8 mouse cellular contexts compared by ENCODE assay signal in the genomic region with DNA sequence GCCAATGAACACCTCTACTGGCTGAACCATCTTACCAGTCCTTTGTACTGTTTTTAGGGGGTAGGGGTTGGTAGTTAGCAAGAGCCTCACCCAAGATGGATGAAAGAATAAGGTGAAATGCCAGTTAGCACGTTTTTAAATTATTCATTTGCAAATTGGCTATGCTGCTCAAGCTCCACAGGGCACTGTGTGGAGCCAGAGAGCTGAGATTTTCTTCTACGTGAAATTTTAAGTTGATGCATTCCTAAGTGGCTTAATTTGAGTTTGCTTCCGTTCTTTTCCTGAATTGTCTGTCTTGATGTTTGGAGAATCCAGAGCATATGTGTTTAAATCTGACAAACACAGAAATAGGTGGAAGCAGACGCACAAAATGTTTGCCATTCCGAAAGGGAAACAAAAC. TPM values are rescaled to one million over a fixed set of nuclear protein-coding genes. Genes with fewer than 3 reads are reported as not detected.
DNase-seq lines count a peak whose midpoint lies in the region; ATAC-seq and TF ChIP-seq lines count a peak whose summit lies in the region.
"Had no signal": no experiment of that assay in that cellular context is flagged by ENCODE, and none has a peak within 500 bp of the region (broad histone marks: within the 10 kb centered on the region; RNA-seq: fewer than 3 reads in every experiment).

No protein-coding gene starts in this region.

- DNase-seq in hindbrain, embryonic 14.5 days (ENCODE audit: low spot score), result peak; percentile 57
- DNase-seq in hindbrain, embryonic 10.5 days (ENCODE audit: low spot score), result no peak
- DNase-seq in lung, postnatal 25 days (ENCODE audit: low spot score), result no peak
- no peak for DNase-seq in embryonic facial prominence, embryonic 10.5 days (ENCODE audit: low spot score)
- DNase-seq in midbrain, postnatal 0 days (ENCODE audit: low spot score), result peak; percentile 57

- peak; percentile 78 for TF ChIP-seq CTCF in midbrain, postnatal 0 days (IDR thresholded peaks at IDR 0.05)

- H3K4me1 ChIP-seq in hindbrain, embryonic 14.5 days (replicated peaks; ENCODE audit: control insufficient read depth, insufficient read depth, low read length), result no peaks in the 10 kb centered on the region
- H3K4me1 ChIP-seq in hindbrain, embryonic 10.5 days (replicated peaks), result peaks cover 3% of the 10 kb centered on the region
- 0 out of 2 replicates have a peak, but pooled peaks cover 4% of the 10 kb centered on the region for H3K4me1 ChIP-seq in lung, embryonic 16.5 days (replicated peaks; ENCODE audit: control insufficient read depth, insufficient read depth, low read length)
- H3K4me1 ChIP-seq in embryonic facial prominence, embryonic 10.5 days, result peaks cover 27% of the 10 kb centered on the region
- no peaks in the 10 kb centered on the region for H3K4me1 ChIP-seq in midbrain, postnatal 0 days (ENCODE audit: insufficient read depth, low read length)
- peaks cover 4% of the 10 kb centered on the region for H3K4me1 ChIP-seq in neural tube, embryonic 15.5 days

- no peak overlapping the region for H3K4me2 ChIP-seq in hindbrain, embryonic 14.5 days (replicated peaks)
- no peak overlapping the region for H3K4me2 ChIP-seq in lung, embryonic 16.5 days (ENCODE audit: low read depth, low read length)
- H3K4me2 ChIP-seq in midbrain, postnatal 0 days (ENCODE audit: low read depth, low read length, poor library complexity, severe bottlenecking), result no peak overlapping the region
- no peak overlapping the region for H3K4me2 ChIP-seq in neural tube, embryonic 15.5 days

- no peaks in the 10 kb centered on the region for H3K36me3 ChIP-seq in hindbrain, embryonic 14.5 days (replicated peaks; ENCODE audit: control insufficient read depth, insufficient read depth)
- no peaks in the 10 kb centered on the region for H3K36me3 ChIP-seq in hindbrain, embryonic 10.5 days
- no peaks in the 10 kb centered on the region for H3K36me3 ChIP-seq in lung, embryonic 16.5 days (ENCODE audit: control insufficient read depth, insufficient read depth, low read length)
- H3K36me3 ChIP-seq in embryonic facial prominence, embryonic 10.5 days (replicated peaks), result no peaks in the 10 kb centered on the region
- H3K36me3 ChIP-seq in midbrain, postnatal 0 days (ENCODE audit: insufficient read depth, low read length), result no peaks in the 10 kb centered on the region
- no peaks in the 10 kb centered on the region for H3K36me3 ChIP-seq in neural tube, embryonic 15.5 days

- H3K27me3 ChIP-seq in hindbrain, embryonic 14.5 days (ENCODE audit: control insufficient read depth, insufficient read depth, low read length), result no peaks in the 10 kb centered on the region
- no peaks in the 10 kb centered on the region for H3K27me3 ChIP-seq in hindbrain, embryonic 10.5 days (ENCODE audit: insufficient read depth, poor library complexity, severe bottlenecking)
- H3K27me3 ChIP-seq in lung, embryonic 16.5 days (ENCODE audit: control insufficient read depth, insufficient read depth, low read depth, low read length), result no peaks in the 10 kb centered on the region
- H3K27me3 ChIP-seq in embryonic facial prominence, embryonic 10.5 days (replicated peaks; ENCODE audit: low read depth, poor library complexity, severe bottlenecking), result no peaks in the 10 kb centered on the region
- no peaks in the 10 kb centered on the region for H3K27me3 ChIP-seq in midbrain, postnatal 0 days (ENCODE audit: insufficient read depth, low read length)
- H3K27me3 ChIP-seq in neural tube, embryonic 15.5 days (replicated peaks), result no peaks in the 10 kb centered on the region

- H3K9me3 ChIP-seq in hindbrain, embryonic 14.5 days (ENCODE audit: control insufficient read depth, low read length), result no peaks in the 10 kb centered on the region
- no peaks in the 10 kb centered on the region for H3K9me3 ChIP-seq in hindbrain, embryonic 10.5 days
- no peaks in the 10 kb centered on the region for H3K9me3 ChIP-seq in lung, embryonic 16.5 days (ENCODE audit: control insufficient read depth, low read length)
- no peaks in the 10 kb centered on the region for H3K9me3 ChIP-seq in embryonic facial prominence, embryonic 10.5 days
- H3K9me3 ChIP-seq in midbrain, postnatal 0 days (ENCODE audit: low read length), result no peaks in the 10 kb centered on the region
- H3K9me3 ChIP-seq in neural tube, embryonic 15.5 days (replicated peaks), result no peaks in the 10 kb centered on the region

- 59% methylated on average over 5 of the region's 5 CpGs for WGBS in hindbrain, embryonic 14.5 days
- WGBS in hindbrain, embryonic 10.5 days, result 63% methylated on average over 5 of the region's 5 CpGs
- 21% methylated on average over 5 of the region's 5 CpGs for WGBS in lung, embryonic 16.5 days
- 52% methylated on average over 5 of the region's 5 CpGs for WGBS in embryonic facial prominence, embryonic 10.5 days
- WGBS in midbrain, postnatal 0 days, result 44% methylated on average over 5 of the region's 5 CpGs
- WGBS in neural tube, embryonic 15.5 days, result 50% methylated on average over 5 of the region's 5 CpGs

- no peak overlapping the region for H3K27ac ChIP-seq in hindbrain, embryonic 14.5 days
- H3K27ac ChIP-seq in hindbrain, embryonic 10.5 days, result no peak overlapping the region
- H3K27ac ChIP-seq in lung, embryonic 16.5 days (ENCODE audit: low read length), result no peak overlapping the region
- H3K27ac ChIP-seq in embryonic facial prominence, embryonic 10.5 days (replicated peaks), result peak overlapping the region; percentile 5
- no peak overlapping the region for H3K27ac ChIP-seq in midbrain, postnatal 0 days (ENCODE audit: low read depth, low read length)
- H3K27ac ChIP-seq in neural tube, embryonic 15.5 days (replicated peaks), result no peak overlapping the region

- ATAC-seq in hindbrain, embryonic 14.5 days (ENCODE audit: low FRiP score), result no peak
- ATAC-seq in lung, embryonic 16.5 days (ENCODE audit: low read depth), result peak; percentile 64; the same call in 1 of the 2 replicates
- ATAC-seq in midbrain, postnatal 0 days (ENCODE audit: low FRiP score), result 0 out of 2 replicates have a peak, but pooled peaks have one; percentile 50
- no peak for ATAC-seq in neural tube, embryonic 15.5 days (ENCODE audit: low FRiP score)
- ATAC-seq: inflammation-experienced regulatory T-cells, adult 6 months had no signal

- no peak overlapping the region for H3K9ac ChIP-seq in hindbrain, embryonic 14.5 days
- no peak overlapping the region for H3K9ac ChIP-seq in lung, embryonic 16.5 days (ENCODE audit: low read length)
- no peak overlapping the region for H3K9ac ChIP-seq in midbrain, postnatal 0 days (replicated peaks; ENCODE audit: low read length, poor library complexity, severe bottlenecking)
- H3K9ac ChIP-seq in neural tube, embryonic 15.5 days (replicated peaks), result no peak overlapping the region

- H3K4me3 ChIP-seq in hindbrain, embryonic 14.5 days (replicated peaks; ENCODE audit: low read length), result no peak overlapping the region
- no peak overlapping the region for H3K4me3 ChIP-seq in hindbrain, embryonic 10.5 days
- no peak overlapping the region for H3K4me3 ChIP-seq in lung, embryonic 16.5 days (ENCODE audit: low read length)
- H3K4me3 ChIP-seq in embryonic facial prominence, embryonic 10.5 days, result no peak overlapping the region
- H3K4me3 ChIP-seq in midbrain, postnatal 0 days (ENCODE audit: low read depth, low read length), result no peak overlapping the region
- no peak overlapping the region for H3K4me3 ChIP-seq in neural tube, embryonic 15.5 days (replicated peaks)

RNA-seq across cellular contexts. Expression of a gene that starts 38.6 kb away (rescaled TPM):
- 85.2 and 86.1 TPM in 2 replicates for polyA plus RNA-seq in hindbrain, embryonic 14.5 days (2014; fragmentation: Nextera tagmentation; extraction: Ambion mirVana)
- 64.5 and 72.7 TPM in 2 replicates for polyA plus RNA-seq in hindbrain, embryonic 10.5 days (2016; fragmentation: Nextera tagmentation; extraction: Ambion mirVana)
- polyA plus RNA-seq in lung, embryonic 16.5 days (2015; fragmentation: Nextera tagmentation; extraction: Ambion mirVana), result 65.1 and 69.4 TPM in 2 replicates
- 52.2 and 53.2 TPM in 2 replicates for polyA plus RNA-seq in embryonic facial prominence, embryonic 10.5 days (2016; fragmentation: Nextera tagmentation; extraction: Ambion mirVana)
- 42.9 and 51.4 TPM in 2 replicates for total RNA-seq in midbrain, postnatal 0 days (2014; rRNA removed)
- 80.6 and 86.0 TPM in 2 replicates for polyA plus RNA-seq in midbrain, postnatal 0 days (2015; fragmentation: Nextera tagmentation; extraction: Ambion mirVana)
- polyA plus RNA-seq in neural tube, embryonic 15.5 days (2015; fragmentation: Nextera tagmentation; extraction: Ambion mirVana), result 70.5 and 82.6 TPM in 2 replicates

Comparison
In these comparisons a context has a peak if more than half of its experiments do, and no peak if none do; other contexts are left out.
1. DNase-seq: peak in hindbrain, embryonic 14.5 days (single experiment) and midbrain, postnatal 0 days (single experiment); none in hindbrain, embryonic 10.5 days (single experiment), lung, postnatal 25 days (single experiment) and embryonic facial prominence, embryonic 10.5 days (single experiment).
2. ATAC-seq: peak in lung, embryonic 16.5 days (single experiment) and midbrain, postnatal 0 days (single experiment); none in hindbrain, embryonic 14.5 days (single experiment) and neural tube, embryonic 15.5 days (single experiment).